Comparison of ENCODE assay signal across 20 mouse cellular contexts in genomic region chr2:51422442-51422841, GRCm38 (mm10).
DNase-seq lines count a peak whose midpoint lies in the region; ATAC-seq and TF ChIP-seq lines count a peak whose summit lies in the region.
"Had no signal": no experiment of that assay in that cellular context is flagged by ENCODE, and none has a peak within 500 bp of the region (broad histone marks: within the 10 kb centered on the region; RNA-seq: fewer than 3 reads in every experiment).

No protein-coding gene starts in this region.

- 0 out of 2 replicates have a peak, but pooled peaks have one; percentile 28 for ATAC-seq in intestine, embryonic 15.5 days
- ATAC-seq in intestine, postnatal 0 days = no peak
- ATAC-seq in midbrain, embryonic 14.5 days (ENCODE audit: low FRiP score, low TSS enrichment) = no peak
- no peak for ATAC-seq in midbrain, postnatal 0 days (ENCODE audit: low FRiP score)
- ATAC-seq: forebrain, embryonic 15.5 days; lung, postnatal 0 days had no signal

- TF ChIP-seq CTCF in intestine, postnatal 0 days (IDR thresholded peaks at IDR 0.05; ENCODE audit: low read depth) = no peak
- TF ChIP-seq CTCF in midbrain, postnatal 0 days (IDR thresholded peaks at IDR 0.05) = no peak

- H3K4me3 ChIP-seq in intestine, embryonic 15.5 days (replicated peaks) = no peak overlapping the region
- H3K4me3 ChIP-seq in intestine, postnatal 0 days (ENCODE audit: low read depth, low read length) = no peak overlapping the region
- H3K4me3 ChIP-seq in midbrain, embryonic 14.5 days (replicated peaks; ENCODE audit: low read depth, low read length) = no peak overlapping the region
- no peak overlapping the region for H3K4me3 ChIP-seq in midbrain, postnatal 0 days (ENCODE audit: low read depth, low read length)
- no peak overlapping the region for H3K4me3 ChIP-seq in embryonic facial prominence, embryonic 10.5 days
- H3K4me3 ChIP-seq: forebrain, embryonic 15.5 days; heart, embryonic 12.5 days; layer of hippocampus, adult 2 months; limb, embryonic 13.5 days had no signal

- no peaks in the 10 kb centered on the region for H3K27me3 ChIP-seq in intestine, embryonic 15.5 days (replicated peaks)
- no peaks in the 10 kb centered on the region for H3K27me3 ChIP-seq in intestine, postnatal 0 days (replicated peaks; ENCODE audit: control insufficient read depth, insufficient read depth, low read length)
- no peaks in the 10 kb centered on the region for H3K27me3 ChIP-seq in midbrain, embryonic 14.5 days (ENCODE audit: control insufficient read depth, insufficient read depth, low read length)
- H3K27me3 ChIP-seq in midbrain, postnatal 0 days (ENCODE audit: insufficient read depth, low read length) = no peaks in the 10 kb centered on the region
- no peaks in the 10 kb centered on the region for H3K27me3 ChIP-seq in embryonic facial prominence, embryonic 10.5 days (replicated peaks; ENCODE audit: low read depth, poor library complexity, severe bottlenecking)
- H3K27me3 ChIP-seq: forebrain, embryonic 15.5 days; heart, embryonic 12.5 days; limb, embryonic 13.5 days had no signal

- H3K4me2 ChIP-seq in intestine, embryonic 15.5 days (replicated peaks) = no peak overlapping the region
- H3K4me2 ChIP-seq in intestine, postnatal 0 days (replicated peaks; ENCODE audit: low read depth) = no peak overlapping the region
- no peak overlapping the region for H3K4me2 ChIP-seq in midbrain, embryonic 14.5 days (ENCODE audit: low read length)
- no peak overlapping the region for H3K4me2 ChIP-seq in midbrain, postnatal 0 days (ENCODE audit: low read depth, low read length, poor library complexity, severe bottlenecking)
- H3K4me2 ChIP-seq: forebrain, embryonic 15.5 days; heart, embryonic 12.5 days; limb, embryonic 13.5 days had no signal

- no peaks in the 10 kb centered on the region for H3K4me1 ChIP-seq in intestine, embryonic 15.5 days (replicated peaks)
- H3K4me1 ChIP-seq in intestine, postnatal 0 days (replicated peaks; ENCODE audit: control insufficient read depth, insufficient read depth, low read length) = no peaks in the 10 kb centered on the region
- peaks cover 12% of the 10 kb centered on the region; the same call in 1 of the 2 replicates for H3K4me1 ChIP-seq in midbrain, embryonic 14.5 days (ENCODE audit: control insufficient read depth, insufficient read depth, low read length)
- H3K4me1 ChIP-seq in midbrain, postnatal 0 days (ENCODE audit: insufficient read depth, low read length) = no peaks in the 10 kb centered on the region
- H3K4me1 ChIP-seq in embryonic facial prominence, embryonic 10.5 days = peaks cover 26% of the 10 kb centered on the region

- H3K9me3 ChIP-seq in intestine, embryonic 15.5 days = no peaks in the 10 kb centered on the region
- H3K9me3 ChIP-seq in intestine, postnatal 0 days (ENCODE audit: control insufficient read depth) = no peaks in the 10 kb centered on the region
- H3K9me3 ChIP-seq in midbrain, embryonic 14.5 days (ENCODE audit: control insufficient read depth, low read length) = no peaks in the 10 kb centered on the region
- H3K9me3 ChIP-seq in midbrain, postnatal 0 days (ENCODE audit: low read length) = no peaks in the 10 kb centered on the region
- H3K9me3 ChIP-seq in embryonic facial prominence, embryonic 10.5 days = no peaks in the 10 kb centered on the region
- H3K9me3 ChIP-seq: forebrain, embryonic 15.5 days; heart, embryonic 12.5 days; limb, embryonic 13.5 days had no signal

- 45% methylated on average over 6 of the region's 6 CpGs for WGBS in intestine, embryonic 15.5 days
- 53% methylated on average over 6 of the region's 6 CpGs for WGBS in intestine, postnatal 0 days
- 60% methylated on average over 6 of the region's 6 CpGs for WGBS in midbrain, embryonic 14.5 days
- 66% methylated on average over 6 of the region's 6 CpGs for WGBS in midbrain, postnatal 0 days
- WGBS in embryonic facial prominence, embryonic 10.5 days = 33% methylated on average over 6 of the region's 6 CpGs

- peak; percentile 20 for DNase-seq in midbrain, embryonic 14.5 days
- DNase-seq in midbrain, postnatal 0 days (ENCODE audit: low spot score) = no peak
- DNase-seq in embryonic facial prominence, embryonic 10.5 days (ENCODE audit: low spot score) = peak; percentile 77
- peak; percentile 31 for DNase-seq in retina, embryonic 14.5 days (ENCODE audit: low spot score)
- no peak for DNase-seq in lung, adult 18-20 months
- DNase-seq in layer of hippocampus, adult 9-11 months = no peak
- DNase-seq: adrenal gland, postnatal 10 days; B cell, adult 2 months; cerebellum, adult 11-12 months; heart, postnatal 4 days; spleen, adult 18-20 months; thymus, adult 18-20 months had no signal

- no peak overlapping the region for H3K9ac ChIP-seq in intestine, embryonic 15.5 days
- H3K9ac ChIP-seq in intestine, postnatal 0 days (ENCODE audit: low read depth, low read length) = no peak overlapping the region
- H3K9ac ChIP-seq in midbrain, embryonic 14.5 days (replicated peaks; ENCODE audit: low read length) = no peak overlapping the region
- H3K9ac ChIP-seq in midbrain, postnatal 0 days (replicated peaks; ENCODE audit: low read length, poor library complexity, severe bottlenecking) = no peak overlapping the region
- H3K9ac ChIP-seq: forebrain, embryonic 15.5 days; heart, embryonic 12.5 days; limb, embryonic 13.5 days; liver, embryonic 14.5 days had no signal

- no peaks in the 10 kb centered on the region for H3K36me3 ChIP-seq in intestine, embryonic 15.5 days
- no peaks in the 10 kb centered on the region for H3K36me3 ChIP-seq in intestine, postnatal 0 days (ENCODE audit: control insufficient read depth, insufficient read depth)
- no peaks in the 10 kb centered on the region for H3K36me3 ChIP-seq in midbrain, embryonic 14.5 days (ENCODE audit: control insufficient read depth, insufficient read depth, low read length)
- no peaks in the 10 kb centered on the region for H3K36me3 ChIP-seq in midbrain, postnatal 0 days (ENCODE audit: insufficient read depth, low read length)
- H3K36me3 ChIP-seq in embryonic facial prominence, embryonic 10.5 days (replicated peaks) = no peaks in the 10 kb centered on the region
- H3K36me3 ChIP-seq: forebrain, embryonic 15.5 days; heart, embryonic 12.5 days; limb, embryonic 13.5 days had no signal

- no peak overlapping the region for H3K27ac ChIP-seq in intestine, embryonic 15.5 days
- no peak overlapping the region for H3K27ac ChIP-seq in intestine, postnatal 0 days (ENCODE audit: low read depth, low read length)
- no peak overlapping the region for H3K27ac ChIP-seq in midbrain, embryonic 14.5 days (replicated peaks; ENCODE audit: low read depth, low read length)
- H3K27ac ChIP-seq in midbrain, postnatal 0 days (ENCODE audit: low read depth, low read length) = no peak overlapping the region
- peak overlapping the region; percentile 24 for H3K27ac ChIP-seq in embryonic facial prominence, embryonic 10.5 days (replicated peaks)
- H3K27ac ChIP-seq: forebrain, embryonic 15.5 days; layer of hippocampus, adult 2 months; limb, embryonic 13.5 days; liver, embryonic 14.5 days had no signal

Comparison
In these comparisons a context has a peak if more than half of its experiments do, and no peak if none do; other contexts are left out.
1. DNase-seq: peak in midbrain, embryonic 14.5 days (single experiment), embryonic facial prominence, embryonic 10.5 days (single experiment) and retina, embryonic 14.5 days (single experiment); none in midbrain, postnatal 0 days (single experiment), lung, adult 18-20 months (0 of 2) and layer of hippocampus, adult 9-11 months (single experiment).